Mouse (Mus musculus) gastrocnemius, postnatal 36 days (tissue): Measurements from ENCODE around the gene Ankrd39. TPM values are rescaled to one million over a fixed set of nuclear protein-coding genes. Genes with fewer than 3 reads are reported as not detected.

Source experiments
- DNase-seq, 2 experiments: peaks; one replicate each; pipeline ENCODE4 v3.0.0; 2022
- intact Hi-C: fragments of 180-260 bp; cut with DNase I; formaldehyde crosslinking; loops from one replicate; pipeline ENCODE4 v1.15.1; 2025
- microRNA-seq, 2 experiments: library from miRNA; unstranded; fragments of <30 nt; microRNA quantifications; one replicate each; pipeline ENCODE4 v1.2.0; 2021
- total RNA-seq, 2 experiments: library from RNA; stranded (reverse); gene quantifications; 2 replicates each; pipeline ENCODE4 v1.2.3; 2021

Ankrd39 gene
- total RNA-seq, 2 experiments from 2014 or later: 7.8 to 8.5 TPM

- DNase-seq: peak; percentile 99 to 100
- intact Hi-C loops: no loop called here
Measured at GRCm38 (mm10) chr1:36511289-36512021, 35.8 kb downstream of the Ankrd39 start, which contains the start of gene Cnnm3. Cnnm3 (plus strand) TSS chr1:36511867.

GRCm38 (mm10) chr1:36508238-36508637, 39.0 kb downstream of the Ankrd39 start:
- no peak for DNase-seq
- intact Hi-C loops: no loop called here

- intact Hi-C loops: no loop called here
- peak; percentile 60 to 72 for DNase-seq
Measured at GRCm38 (mm10) chr1:36501261-36501660, 46.0 kb downstream of the Ankrd39 start.

- intact Hi-C loops: loop anchor here (5.0 kb wide), 2 partner anchors 130 to 175 kb away; partner anchors contain the start of gene Kansl3
- no peak for DNase-seq
Measured at GRCm38 (mm10) chr1:36497312-36497711, 49.9 kb downstream of the Ankrd39 start.

- no peak for DNase-seq
- intact Hi-C loops: loop anchor here (5.0 kb wide), 2 partner anchors 129 to 174 kb away; partner anchors contain the start of gene Kansl3
Measured at GRCm38 (mm10) chr1:36496719-36497118, 50.5 kb downstream of the Ankrd39 start.

- intact Hi-C loops: no loop called here
- no peak for DNase-seq
Measured at GRCm38 (mm10) chr1:36493299-36493698, 53.9 kb downstream of the Ankrd39 start.

- intact Hi-C loops: no loop called here
- DNase-seq: peak; percentile 51 to 58
Measured at GRCm38 (mm10) chr1:36492416-36493139, 54.7 kb downstream of the Ankrd39 start.

- intact Hi-C loops: no loop called here
- DNase-seq: no peak
Measured at GRCm38 (mm10) chr1:36489661-36490060, 57.6 kb downstream of the Ankrd39 start.

Small RNA genes within 50 kb of the gene (microRNA-seq; reads per million reads assigned to microRNA genes)
- 0 reads per million in 2 experiments for gene Gm47280

Other genes with a start within 250 kb of the Ankrd39 start
- gene Arid5a, start 239.7 kb downstream of the Ankrd39 start, total RNA-seq: 10 to 100 TPM; 10.7 to 11.8 TPM
- 10 to 100 TPM; 36.1 to 39.1 TPM for gene Kansl3, start 178.3 kb downstream of the Ankrd39 start, total RNA-seq
- gene Fer1l5, start 175.2 kb downstream of the Ankrd39 start, total RNA-seq: not detected
- gene Lman2l, start 102.2 kb downstream of the Ankrd39 start, total RNA-seq: 10 to 100 TPM; 16.5 to 19.0 TPM
- gene Cnnm4, start 75.8 kb downstream of the Ankrd39 start, total RNA-seq: 1 to 10 TPM; 7.0 to 7.1 TPM
- gene Cnnm3, start 35.6 kb downstream of the Ankrd39 start, total RNA-seq: 10 to 100 TPM; 10.8 to 12.2 TPM
- 1,000 to 10,000 TPM; 2,677 to 2,859 TPM for gene Ankrd23, start 10.6 kb downstream of the Ankrd39 start, total RNA-seq
- gene Gm42417, start 8.0 kb downstream of the Ankrd39 start, total RNA-seq: 1,000 to 10,000 TPM; 1,257 to 1,260 TPM
- gene Sema4c, start 10.9 kb upstream of the Ankrd39 start, total RNA-seq: 1 to 10 TPM; 6.3 to 7.4 TPM
- 1 to 10 TPM in 1 of 2 experiments, not detected in 1; 1.2 TPM for gene Fam178b, start 135.7 kb upstream of the Ankrd39 start, total RNA-seq
- gene Cox5b, start 144.0 kb upstream of the Ankrd39 start, total RNA-seq: 1,000 to 10,000 TPM; 1,244 to 1,300 TPM
- gene 4933424G06Rik, start 162.7 kb upstream of the Ankrd39 start, total RNA-seq: under 1 TPM in 1 of 2 experiments, not detected in 1; 0.49 TPM
- gene Actr1b, start 167.0 kb upstream of the Ankrd39 start, total RNA-seq: 100 to 1,000 TPM; 117 to 148 TPM
- gene Zap70, start 214.4 kb upstream of the Ankrd39 start, total RNA-seq: under 1 TPM in 1 of 2 experiments, not detected in 1; 0.89 TPM